Mouse (Mus musculus) G1E-ER4 (cell line): Measurements from ENCODE around the gene Atp5h. TPM values are rescaled to one million over a fixed set of nuclear protein-coding genes. Genes with fewer than 3 reads are reported as not detected.

Experiments used
- GATA1 ChIP-seq: IDR thresholded peaks from one replicate; pipeline ENCODE4 v1.8.0; 2012; ENCODE audit warnings: low read length, inconsistent platforms
- polyA plus RNA-seq: library from polyadenylated mRNA; stranded (reverse); fragments of >175 nt; gene quantifications from 2 replicates; pipeline ENCODE4 v1.2.3, GENCODE M21; 2012

Gene Atp5h
- polyA plus RNA-seq, 1 experiment = 69.9 TPM

DNA sequence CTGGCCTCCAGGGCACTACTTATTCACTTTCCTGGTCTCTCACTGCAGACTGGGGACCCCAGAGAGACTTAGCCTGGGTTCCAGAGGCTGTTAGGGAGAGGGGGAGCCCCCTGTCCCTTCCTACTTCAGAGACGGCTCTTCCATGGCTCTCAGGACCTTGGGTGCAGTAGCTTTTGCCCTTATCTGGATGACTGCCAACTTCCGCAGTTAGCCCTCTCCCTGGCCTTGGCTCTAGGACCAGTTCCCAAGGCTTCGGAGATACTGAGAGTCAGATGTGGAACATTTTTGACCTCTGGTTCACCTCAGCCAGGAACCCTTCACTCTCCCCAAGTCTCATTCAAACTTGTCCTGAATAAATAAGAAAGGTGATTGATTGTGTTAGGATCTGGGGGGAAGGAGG, 27.1 kb upstream of the Atp5h start:
- no peak for TF ChIP-seq GATA1

- TF ChIP-seq GATA1 = no peak
Observed at GRCm38 (mm10) chr11:115441417-115441816, 21.7 kb upstream of the Atp5h start.

GRCm38 (mm10) chr11:115439906-115440595, 20.3 kb upstream of the Atp5h start, which contains the start of gene Trim80:
Trim80 (plus strand) TSS chr11:115440545.
- TF ChIP-seq GATA1 = no peak

DNA sequence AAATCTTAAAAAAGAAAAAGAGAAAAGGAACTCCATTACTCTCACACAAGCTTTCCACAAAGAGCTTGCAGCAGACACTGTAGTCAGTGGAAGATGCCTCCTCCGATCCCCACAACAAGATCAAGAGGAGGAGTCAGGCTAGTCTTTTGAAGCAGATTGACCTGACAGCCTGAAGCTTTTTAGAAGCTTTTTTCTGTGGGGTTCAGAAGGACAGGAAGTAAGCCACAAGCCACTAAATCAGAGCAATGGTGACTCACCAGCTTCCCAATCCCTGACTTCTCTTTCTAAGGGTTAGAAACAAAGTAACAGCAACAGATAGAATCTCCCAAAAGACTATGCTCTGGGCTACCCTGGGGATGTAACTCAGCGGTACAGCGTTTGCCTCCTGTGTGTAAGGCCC, 19.6 kb upstream of the Atp5h start:
- TF ChIP-seq GATA1 = no peak

GRCm38 (mm10) chr11:115437571-115438122, 17.9 kb upstream of the Atp5h start:
- no peak for TF ChIP-seq GATA1

DNA sequence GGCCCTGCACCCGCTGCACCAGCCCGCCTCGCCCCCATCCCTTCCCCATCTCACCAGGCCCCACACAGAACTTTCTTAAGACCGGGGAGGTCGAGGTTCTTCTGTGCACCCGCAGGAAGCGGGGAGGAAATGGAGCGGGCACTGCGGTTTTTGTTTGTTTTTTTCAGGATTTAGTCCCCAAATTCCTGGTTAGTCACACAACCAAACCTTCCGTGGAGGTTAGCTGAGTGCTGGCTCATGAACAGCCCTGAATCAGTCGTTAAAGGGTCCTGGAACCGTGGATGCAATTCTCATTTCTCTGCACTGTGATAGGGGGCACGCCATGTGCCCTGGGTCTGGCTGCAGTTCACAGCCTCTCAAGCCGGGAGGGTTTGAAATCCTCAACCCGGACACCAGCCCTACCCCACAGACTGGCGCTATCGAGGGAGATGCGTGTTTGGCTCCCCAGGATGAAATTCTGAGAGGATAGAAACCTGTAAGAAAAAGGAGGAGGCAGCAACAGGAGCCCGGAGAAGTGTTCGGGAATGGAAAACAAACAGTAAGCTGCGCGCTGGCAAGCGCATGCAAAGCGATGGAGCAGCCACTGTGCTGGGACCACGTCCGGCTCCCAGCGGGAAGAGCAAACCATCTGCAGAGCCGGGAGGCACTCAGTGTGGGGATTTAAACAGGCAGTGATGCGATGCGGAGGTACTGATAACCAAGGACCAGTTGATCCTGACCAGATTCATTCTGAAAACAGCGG, 16.0 kb upstream of the Atp5h start:
- no peak for TF ChIP-seq GATA1

DNA sequence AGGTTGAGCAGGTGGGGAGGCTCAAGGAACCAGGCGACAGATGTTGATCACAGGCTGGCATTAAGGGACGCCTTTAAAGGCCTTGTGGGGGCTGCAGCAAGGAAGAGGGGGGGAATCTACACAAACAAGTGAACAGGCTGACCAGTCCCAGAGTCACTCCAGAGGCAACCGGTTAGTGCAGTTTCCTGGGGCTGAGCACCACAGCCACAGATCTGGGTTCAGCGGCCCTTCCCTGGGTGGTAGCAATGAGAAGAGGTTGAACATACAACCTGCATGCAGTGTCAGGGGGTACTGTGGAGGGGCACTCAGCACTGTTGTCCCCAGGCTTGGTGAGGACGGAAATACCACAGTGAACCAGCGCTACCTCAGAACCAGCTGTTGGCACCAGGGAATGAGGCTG, 13.6 kb upstream of the Atp5h start:
- no peak for TF ChIP-seq GATA1

GRCm38 (mm10) chr11:115432814-115433213, 13.1 kb upstream of the Atp5h start:
- TF ChIP-seq GATA1 = no peak

DNA sequence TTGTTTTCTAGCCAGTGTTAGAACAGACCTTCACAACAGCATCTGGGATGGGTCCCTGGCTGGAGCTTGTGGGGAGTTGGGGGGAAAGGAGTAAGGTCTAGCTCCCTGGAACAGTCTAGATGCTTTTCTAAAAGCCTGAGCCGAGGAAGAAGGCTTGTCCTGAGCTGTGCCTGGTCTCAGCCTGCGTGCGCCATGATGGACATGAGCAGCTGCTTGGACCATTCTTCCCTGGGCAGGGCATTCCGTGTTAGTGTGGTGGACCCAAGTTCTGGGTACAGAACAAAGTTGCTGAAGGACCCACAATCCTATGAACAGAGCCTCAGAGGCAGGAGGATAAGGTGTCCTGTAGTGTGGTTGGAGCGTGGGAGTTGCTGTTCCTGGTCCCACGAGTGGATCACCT, 10.8 kb upstream of the Atp5h start:
- no peak for TF ChIP-seq GATA1

DNA sequence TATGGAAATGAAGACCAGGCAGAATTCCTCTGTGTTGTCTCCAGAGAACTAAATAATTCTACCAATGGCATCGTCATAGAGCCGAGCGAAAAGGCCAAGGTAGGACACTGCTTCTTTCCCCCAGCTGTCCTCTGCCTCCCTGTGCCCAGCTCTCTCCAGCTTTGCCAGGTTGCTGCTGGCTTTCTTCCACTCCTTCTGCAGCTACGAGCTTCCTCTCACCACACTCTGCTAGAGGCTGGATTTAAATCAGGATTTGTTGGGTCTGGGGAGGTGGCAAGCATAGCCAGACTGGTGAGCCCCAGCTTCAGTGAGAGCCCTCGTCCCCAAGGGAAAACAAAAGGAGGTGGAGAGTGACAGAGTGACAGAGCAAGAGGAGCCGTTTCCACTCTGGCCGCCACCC, 9.5 kb upstream of the Atp5h start:
- no peak for TF ChIP-seq GATA1

DNA sequence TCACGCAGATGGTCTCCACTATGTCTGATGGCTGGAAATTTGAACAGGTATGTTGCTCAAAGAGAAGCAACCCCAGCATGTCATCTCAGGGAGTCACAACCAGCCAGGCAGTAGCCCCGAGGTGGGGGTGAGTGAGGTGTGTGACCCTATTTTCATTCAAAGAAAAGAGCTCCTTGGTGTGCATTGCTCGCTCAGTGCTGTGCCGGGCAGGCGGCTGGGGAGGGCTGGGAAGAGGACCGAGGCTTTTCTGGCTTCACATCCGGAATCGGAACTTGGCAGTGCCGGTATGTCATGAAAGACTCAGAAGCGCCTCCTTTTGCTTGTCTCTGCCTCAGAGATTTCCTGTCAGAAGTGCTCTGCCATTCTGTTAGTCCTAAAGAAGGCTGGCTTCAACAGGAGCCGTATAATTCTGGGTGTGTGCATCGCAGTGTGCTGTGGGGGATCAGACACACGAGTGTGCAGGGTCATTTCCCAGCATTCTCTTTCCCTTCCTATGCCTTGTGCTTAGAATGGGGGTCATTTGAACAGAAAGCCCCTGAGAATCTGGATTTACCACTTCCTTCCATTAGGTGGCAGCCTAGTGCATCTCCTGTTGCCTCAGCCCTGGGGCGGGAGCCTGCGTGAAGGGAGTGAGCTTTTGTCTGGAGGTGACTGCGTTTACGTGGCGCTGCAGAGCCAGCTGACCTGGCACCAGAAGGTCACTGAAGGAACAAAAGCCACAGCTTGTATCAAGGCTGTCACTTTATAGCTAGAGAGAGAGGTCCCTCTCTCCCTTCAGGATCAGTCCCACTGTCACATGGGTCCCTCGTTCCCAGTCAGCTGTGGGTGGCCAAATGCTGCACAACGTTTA, 7.9 kb upstream of the Atp5h start:
- no peak for TF ChIP-seq GATA1

GRCm38 (mm10) chr11:115425671-115426070, 5.9 kb upstream of the Atp5h start:
- no peak for TF ChIP-seq GATA1

DNA sequence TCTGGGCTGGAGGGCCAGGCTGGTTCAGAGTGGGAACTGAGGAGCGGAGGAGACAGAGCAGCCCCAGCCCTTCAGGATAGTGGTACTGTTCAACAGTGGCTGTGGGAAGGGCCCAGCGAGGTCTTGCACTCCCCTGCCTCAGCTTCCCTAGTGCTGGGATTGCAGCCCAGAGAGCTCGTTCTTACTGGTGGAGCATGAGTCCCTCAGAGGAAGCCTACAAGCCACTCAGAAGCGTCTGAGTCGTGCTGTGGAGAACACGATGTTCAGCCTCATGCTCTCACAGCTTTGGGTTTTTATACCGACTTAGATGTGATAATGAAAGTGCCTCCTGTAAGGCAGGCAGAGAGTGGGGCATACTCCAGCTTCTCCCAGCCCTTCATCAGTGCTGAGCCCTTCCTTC, 4.9 kb upstream of the Atp5h start:
- TF ChIP-seq GATA1 = no peak

DNA sequence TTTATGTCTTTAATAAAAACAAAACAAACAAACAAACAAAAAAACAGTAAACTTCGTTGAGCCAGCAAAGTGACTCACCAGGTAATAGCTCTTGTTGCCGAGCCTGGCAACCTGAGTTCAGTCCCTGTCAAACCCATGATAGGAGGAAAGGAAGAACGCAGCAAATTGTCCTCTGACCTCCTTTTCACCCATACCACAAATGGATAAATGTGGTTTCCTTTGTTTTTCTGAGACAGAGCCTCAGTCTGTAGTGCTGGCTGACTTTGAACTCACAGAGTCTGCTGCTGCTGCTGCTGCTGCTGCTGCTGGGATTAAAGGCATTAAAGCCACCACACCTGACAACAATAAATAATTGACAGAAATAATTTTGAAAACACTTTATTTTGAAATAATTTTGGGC, 3.3 kb upstream of the Atp5h start:
- TF ChIP-seq GATA1 = no peak

DNA sequence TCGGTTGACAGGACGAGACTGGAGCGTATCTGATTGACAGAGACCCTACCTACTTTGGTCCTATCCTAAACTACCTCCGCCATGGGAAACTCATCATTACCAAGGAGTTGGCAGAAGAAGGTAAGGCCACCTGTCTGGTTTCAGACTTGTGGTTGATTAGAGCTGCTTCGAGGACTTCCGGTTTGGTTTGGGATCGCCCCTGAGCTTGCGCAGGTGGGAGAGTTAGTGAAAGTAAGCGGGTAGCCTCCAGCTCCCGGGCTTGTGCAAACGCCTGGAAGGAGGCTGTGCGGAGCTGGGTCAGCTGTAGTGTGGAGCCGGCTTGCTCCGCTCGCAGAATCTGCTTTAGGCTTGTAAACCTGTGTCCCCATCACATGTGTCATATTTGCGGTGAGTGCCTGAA, 2.2 kb upstream of the Atp5h start:
- no peak for TF ChIP-seq GATA1

DNA sequence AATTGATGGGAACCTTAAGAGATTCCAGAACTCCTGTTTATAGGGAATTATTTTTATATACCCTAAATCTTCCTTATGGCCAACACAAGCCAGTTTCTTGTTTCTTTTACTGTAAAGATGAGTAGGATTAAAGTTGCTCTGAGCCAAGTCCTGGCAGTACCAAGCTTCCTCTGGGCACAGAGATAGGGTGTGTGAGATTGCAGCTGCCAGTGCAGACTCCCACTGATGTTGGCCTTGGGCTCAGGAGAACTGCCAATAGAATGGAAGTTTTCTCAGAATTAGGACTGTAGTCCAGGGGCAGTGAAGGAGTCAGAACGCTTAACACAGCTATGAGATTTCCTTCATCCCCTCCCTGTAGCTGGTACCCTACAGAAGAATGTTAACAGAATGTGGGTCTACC, 1.6 kb upstream of the Atp5h start:
- TF ChIP-seq GATA1 = no peak
